Comparison of ENCODE assay signal across 18 mouse cellular contexts in genomic region chr11:44103188-44103840, GRCm38 (mm10).
DNase-seq lines count a peak whose midpoint lies in the region; ATAC-seq and TF ChIP-seq lines count a peak whose summit lies in the region.
"Had no signal": no experiment of that assay in that cellular context is flagged by ENCODE, and none has a peak within 500 bp of the region (broad histone marks: within the 10 kb centered on the region; RNA-seq: fewer than 3 reads in every experiment).

No protein-coding gene starts in this region.

- WGBS in hindbrain, embryonic 13.5 days, result 82% methylated on average over 5 of the region's 5 CpGs
- WGBS in hindbrain, embryonic 12.5 days, result 83% methylated on average over 5 of the region's 5 CpGs
- WGBS in kidney, postnatal 0 days, result 72% methylated on average over 5 of the region's 5 CpGs
- WGBS in neural tube, embryonic 13.5 days, result 70% methylated on average over 5 of the region's 5 CpGs
- 69% methylated on average over 5 of the region's 5 CpGs for WGBS in neural tube, embryonic 14.5 days

- DNase-seq in kidney, postnatal 0 days (ENCODE audit: low spot score), result peak; percentile 4
- DNase-seq in kidney, adult 9 months, result no peak
- no peak for DNase-seq in neural tube, embryonic 10.5 days (ENCODE audit: extremely low spot score, low spot score)
- DNase-seq: adrenal gland, adult 2 months; adrenal gland, postnatal 25 days; cerebellum, adult 8-10 months; embryo, embryonic 11 days; gastrocnemius, postnatal 14 days had no signal

- no peaks in the 10 kb centered on the region for H3K36me3 ChIP-seq in hindbrain, embryonic 13.5 days
- H3K36me3 ChIP-seq in hindbrain, embryonic 12.5 days, result no peaks in the 10 kb centered on the region
- no peaks in the 10 kb centered on the region for H3K36me3 ChIP-seq in kidney, postnatal 0 days (ENCODE audit: insufficient read depth, low read length)
- no peaks in the 10 kb centered on the region for H3K36me3 ChIP-seq in neural tube, embryonic 13.5 days
- H3K36me3 ChIP-seq in neural tube, embryonic 14.5 days (ENCODE audit: control insufficient read depth, insufficient read depth, low read length), result no peaks in the 10 kb centered on the region
- H3K36me3 ChIP-seq: embryonic facial prominence, embryonic 15.5 days; heart, embryonic 12.5 days; intestine, embryonic 15.5 days had no signal

- H3K9me3 ChIP-seq in hindbrain, embryonic 13.5 days, result no peaks in the 10 kb centered on the region
- H3K9me3 ChIP-seq in hindbrain, embryonic 12.5 days (replicated peaks), result no peaks in the 10 kb centered on the region
- no peaks in the 10 kb centered on the region for H3K9me3 ChIP-seq in kidney, postnatal 0 days (replicated peaks; ENCODE audit: low read length)
- H3K9me3 ChIP-seq in neural tube, embryonic 13.5 days, result no peaks in the 10 kb centered on the region
- no peaks in the 10 kb centered on the region for H3K9me3 ChIP-seq in neural tube, embryonic 14.5 days (ENCODE audit: control insufficient read depth, low read length)
- H3K9me3 ChIP-seq: embryonic facial prominence, embryonic 15.5 days; heart, embryonic 12.5 days; intestine, embryonic 15.5 days had no signal

- H3K27ac ChIP-seq in hindbrain, embryonic 13.5 days, result peak overlapping the region; percentile 26
- no peak overlapping the region for H3K27ac ChIP-seq in hindbrain, embryonic 12.5 days
- H3K27ac ChIP-seq in kidney, postnatal 0 days, result no peak overlapping the region
- peak overlapping the region; percentile 65 for H3K27ac ChIP-seq in neural tube, embryonic 13.5 days (replicated peaks)
- no peak overlapping the region for H3K27ac ChIP-seq in neural tube, embryonic 14.5 days (ENCODE audit: low read depth, low read length)
- H3K27ac ChIP-seq: embryonic facial prominence, embryonic 15.5 days; intestine, embryonic 15.5 days had no signal

- peaks cover 9% of the 10 kb centered on the region for H3K4me1 ChIP-seq in hindbrain, embryonic 13.5 days (replicated peaks)
- H3K4me1 ChIP-seq in hindbrain, embryonic 12.5 days, result no peaks in the 10 kb centered on the region
- no peaks in the 10 kb centered on the region for H3K4me1 ChIP-seq in kidney, postnatal 0 days (replicated peaks; ENCODE audit: insufficient read depth, low read length)
- H3K4me1 ChIP-seq in neural tube, embryonic 13.5 days (replicated peaks), result peaks cover 12% of the 10 kb centered on the region
- H3K4me1 ChIP-seq in neural tube, embryonic 14.5 days (ENCODE audit: control insufficient read depth, insufficient read depth, low read length), result peaks cover 6% of the 10 kb centered on the region
- H3K4me1 ChIP-seq: embryonic facial prominence, embryonic 15.5 days; intestine, embryonic 15.5 days had no signal

- no peak overlapping the region for H3K4me3 ChIP-seq in hindbrain, embryonic 13.5 days
- no peak overlapping the region for H3K4me3 ChIP-seq in hindbrain, embryonic 12.5 days
- no peak overlapping the region for H3K4me3 ChIP-seq in kidney, postnatal 0 days (replicated peaks; ENCODE audit: low read depth, low read length)
- no peak overlapping the region for H3K4me3 ChIP-seq in neural tube, embryonic 13.5 days
- H3K4me3 ChIP-seq in neural tube, embryonic 14.5 days (ENCODE audit: low read depth, low read length), result no peak overlapping the region
- H3K4me3 ChIP-seq: embryonic facial prominence, embryonic 15.5 days; erythroblast, embryonic 14.5 days; heart, embryonic 12.5 days; intestine, embryonic 15.5 days had no signal

- no peak for ATAC-seq in hindbrain, embryonic 13.5 days (ENCODE audit: low FRiP score)
- no peak for ATAC-seq in hindbrain, embryonic 12.5 days (ENCODE audit: low FRiP score)
- ATAC-seq in kidney, postnatal 0 days (replicated peaks; ENCODE audit: low FRiP score, low read depth), result no peak
- peak; percentile 59; the same call in 1 of the 2 replicates for ATAC-seq in neural tube, embryonic 13.5 days (ENCODE audit: low read depth)
- ATAC-seq in neural tube, embryonic 14.5 days (ENCODE audit: low read depth), result peak; percentile 62; the same call in 1 of the 2 replicates
- no peak for ATAC-seq in frontal cortex, adult (ENCODE audit: low TSS enrichment)
- ATAC-seq: intestine, embryonic 15.5 days had no signal

- no peak overlapping the region for H3K4me2 ChIP-seq in hindbrain, embryonic 13.5 days
- H3K4me2 ChIP-seq in hindbrain, embryonic 12.5 days (replicated peaks), result no peak overlapping the region
- H3K4me2 ChIP-seq in kidney, postnatal 0 days (ENCODE audit: low read length), result no peak overlapping the region
- no peak overlapping the region for H3K4me2 ChIP-seq in neural tube, embryonic 13.5 days
- no peak overlapping the region for H3K4me2 ChIP-seq in neural tube, embryonic 14.5 days (ENCODE audit: low read depth, low read length)
- H3K4me2 ChIP-seq: embryonic facial prominence, embryonic 15.5 days; heart, embryonic 12.5 days; intestine, embryonic 15.5 days had no signal

- H3K27me3 ChIP-seq in hindbrain, embryonic 13.5 days, result no peaks in the 10 kb centered on the region
- no peaks in the 10 kb centered on the region for H3K27me3 ChIP-seq in hindbrain, embryonic 12.5 days
- no peaks in the 10 kb centered on the region for H3K27me3 ChIP-seq in kidney, postnatal 0 days (ENCODE audit: insufficient read depth, low read length)
- no peaks in the 10 kb centered on the region for H3K27me3 ChIP-seq in neural tube, embryonic 13.5 days
- H3K27me3 ChIP-seq in neural tube, embryonic 14.5 days (ENCODE audit: control insufficient read depth, insufficient read depth, low read length), result no peaks in the 10 kb centered on the region
- H3K27me3 ChIP-seq: CH12.LX; embryonic facial prominence, embryonic 15.5 days; heart, embryonic 12.5 days; intestine, embryonic 15.5 days had no signal

- TF ChIP-seq CTCF in kidney, postnatal 0 days (IDR thresholded peaks at IDR 0.05; ENCODE audit: low read depth), result no peak

- H3K9ac ChIP-seq in hindbrain, embryonic 13.5 days, result no peak overlapping the region
- H3K9ac ChIP-seq in hindbrain, embryonic 12.5 days, result no peak overlapping the region
- H3K9ac ChIP-seq in kidney, postnatal 0 days (ENCODE audit: low read depth, low read length), result no peak overlapping the region
- H3K9ac ChIP-seq in neural tube, embryonic 13.5 days, result no peak overlapping the region
- no peak overlapping the region for H3K9ac ChIP-seq in neural tube, embryonic 14.5 days (replicated peaks; ENCODE audit: low read depth, low read length)
- H3K9ac ChIP-seq: embryonic facial prominence, embryonic 15.5 days; heart, embryonic 12.5 days; intestine, embryonic 15.5 days had no signal

Comparison
In these comparisons a context has a peak if more than half of its experiments do, and no peak if none do; other contexts are left out.
1. H3K27ac ChIP-seq: peak in hindbrain, embryonic 13.5 days (single experiment) and neural tube, embryonic 13.5 days (single experiment); none in hindbrain, embryonic 12.5 days (single experiment), kidney, postnatal 0 days (single experiment) and neural tube, embryonic 14.5 days (single experiment).
2. ATAC-seq: peak in neural tube, embryonic 13.5 days (single experiment) and neural tube, embryonic 14.5 days (single experiment); none in hindbrain, embryonic 13.5 days (single experiment), hindbrain, embryonic 12.5 days (single experiment), kidney, postnatal 0 days (single experiment) and frontal cortex, adult (single experiment).